Mouse (Mus musculus) megakaryocyte, embryonic 14.5 days (primary cell): ENCODE data around the gene Nrap. TPM values are rescaled to one million over a fixed set of nuclear protein-coding genes. Genes with fewer than 3 reads are reported as not detected.
"Not testable (repeated sequence)": the region's sequence is repeated elsewhere in the genome, so short reads cannot be mapped to it uniquely, and the experiment has no call there.

Experiments used
- H3K27me3 ChIP-seq: replicated peaks from 2 replicates; pipeline ENCODE3; 2012; ENCODE audit warnings: inconsistent platforms
- H3K36me3 ChIP-seq: replicated peaks from 2 replicates; pipeline ENCODE3; 2012; ENCODE audit warnings: low read length, inconsistent platforms, mixed read lengths
- H3K4me1 ChIP-seq: 2 replicates; pipeline ENCODE4 v1.6.1; 2012; ENCODE audit warnings: inconsistent platforms
- H3K4me3 ChIP-seq: replicated peaks from 2 replicates; pipeline ENCODE3; 2012; ENCODE audit warnings: moderate library complexity, mild to moderate bottlenecking, inconsistent platforms
- H3K9me3 ChIP-seq: 2 replicates; pipeline ENCODE4 v1.6.1; 2012; ENCODE audit warnings: inconsistent platforms
- FLI1 ChIP-seq: IDR thresholded peaks from 2 replicates; pipeline ENCODE4 v1.6.1; 2012; ENCODE audit warnings: low read length, inconsistent platforms, mixed read lengths
- GATA1 ChIP-seq: IDR thresholded peaks from 3 replicates; pipeline ENCODE4 v1.6.1; 2012; ENCODE audit warnings: mixed read lengths, low read length, inconsistent platforms, borderline replicate concordance
- polyA plus RNA-seq: library from polyadenylated mRNA; stranded (reverse); fragments of >175 nt; gene quantifications from 2 replicates; pipeline ENCODE4 v1.2.3, GENCODE M21; 2012; ENCODE audit warnings: low replicate concordance; ENCODE audit not compliant: insufficient read depth

The Nrap gene
- polyA plus RNA-seq, 1 experiment: not detected

DNA sequence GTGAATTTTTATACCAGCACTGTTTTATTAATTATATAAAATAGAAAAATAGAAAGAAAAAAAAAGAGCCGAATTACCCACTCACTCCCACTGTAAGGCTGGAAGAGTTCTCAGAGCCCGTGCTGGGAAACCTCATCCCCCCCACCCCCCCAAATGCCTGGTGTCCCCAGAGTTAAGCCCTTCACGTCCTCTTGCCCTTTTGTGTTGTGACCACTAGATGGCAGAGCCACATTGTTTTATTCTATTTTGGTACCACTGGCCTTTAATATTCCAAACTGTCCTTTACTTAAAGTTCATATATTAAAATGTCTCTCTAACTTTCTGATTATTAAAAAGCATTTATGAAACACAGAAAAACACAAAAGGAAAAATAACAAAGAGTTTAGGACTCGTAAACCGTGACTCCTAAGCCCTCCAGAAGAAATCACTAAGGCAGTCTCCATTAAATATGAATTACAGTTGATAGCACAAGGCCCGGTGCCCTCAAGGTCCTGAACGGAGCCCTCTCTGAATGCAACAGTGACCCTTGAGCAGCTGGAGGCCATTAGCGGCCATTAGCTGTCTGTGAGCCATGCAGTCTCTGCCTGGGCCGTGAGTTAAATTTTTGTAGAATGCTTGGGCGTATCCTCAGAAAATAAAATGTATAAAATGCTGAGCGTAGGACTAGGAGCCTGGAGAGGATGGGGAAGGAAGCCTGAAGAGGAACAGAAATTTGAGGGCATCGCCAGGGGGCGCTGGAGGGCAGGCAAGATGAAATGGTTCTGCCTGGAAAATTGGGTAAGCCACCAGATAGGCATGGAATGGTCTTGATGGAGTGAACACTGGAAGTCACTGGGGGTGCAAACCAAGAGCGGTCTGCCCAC, 32.9 kb upstream of the Nrap start:
- no peaks in the 10 kb centered on the region for H3K27me3 ChIP-seq
- no peak overlapping the region for H3K4me3 ChIP-seq
- peaks cover 19% of the 10 kb centered on the region for H3K4me1 ChIP-seq
- peaks cover 36% of the 10 kb centered on the region for H3K36me3 ChIP-seq
- no peaks in the 10 kb centered on the region for H3K9me3 ChIP-seq
- TF ChIP-seq GATA1 (no peak), FLI1 (no peak)

- Histone ChIP-seq H3K9me3 (no peaks in the 10 kb centered on the region), H3K36me3 (peaks cover 30% of the 10 kb centered on the region), H3K4me3 (no peak overlapping the region), H3K27me3 (no peaks in the 10 kb centered on the region), H3K4me1 (peaks cover 8% of the 10 kb centered on the region)
- TF ChIP-seq FLI1 (no peak), GATA1 (no peak)
Measured at GRCm38 (mm10) chr19:56420345-56420744, 30.5 kb upstream of the Nrap start.

GRCm38 (mm10) chr19:56419452-56419851, 29.6 kb upstream of the Nrap start:
- no peaks in the 10 kb centered on the region for H3K27me3 ChIP-seq
- H3K4me1 ChIP-seq: peaks cover 4% of the 10 kb centered on the region
- H3K9me3 ChIP-seq: no peaks in the 10 kb centered on the region
- H3K36me3 ChIP-seq: peaks cover 21% of the 10 kb centered on the region
- TF ChIP-seq FLI1 (no peak), GATA1 (no peak)
- no peak overlapping the region for H3K4me3 ChIP-seq

GRCm38 (mm10) chr19:56418404-56418803, 28.6 kb upstream of the Nrap start:
- peaks cover 14% of the 10 kb centered on the region for H3K36me3 ChIP-seq
- no peak for TF ChIP-seq FLI1
- TF ChIP-seq GATA1: no peak
- H3K9me3 ChIP-seq: no peaks in the 10 kb centered on the region
- H3K4me1 ChIP-seq: peaks cover 4% of the 10 kb centered on the region
- no peaks in the 10 kb centered on the region for H3K27me3 ChIP-seq
- H3K4me3 ChIP-seq: no peak overlapping the region

GRCm38 (mm10) chr19:56409884-56410283, 20.0 kb upstream of the Nrap start:
- H3K4me1 ChIP-seq, H3K9me3 ChIP-seq, H3K4me3 ChIP-seq, H3K27me3 ChIP-seq: not testable (repeated sequence)
- H3K36me3 ChIP-seq: peaks cover 48% of the 10 kb centered on the region

DNA sequence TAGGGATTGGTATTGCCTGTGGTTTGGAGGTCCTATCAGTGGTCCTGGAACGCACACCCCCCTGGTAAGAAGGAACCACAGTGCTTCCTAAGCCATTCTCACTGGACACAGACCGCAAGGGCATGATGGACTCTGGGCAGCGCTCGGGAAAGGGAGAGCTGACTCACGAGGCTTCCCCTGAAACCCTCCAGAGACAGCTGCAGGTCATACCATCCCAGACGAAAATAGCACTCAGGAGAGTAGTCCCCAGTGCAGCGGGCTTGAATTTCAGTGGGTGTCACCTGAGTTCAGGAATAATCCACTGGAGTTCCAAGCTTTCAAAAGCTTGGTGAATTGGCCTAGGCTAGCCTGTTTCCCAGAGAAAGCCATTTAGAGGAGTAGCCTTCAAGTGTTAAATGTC, 16.7 kb upstream of the Nrap start:
- peaks cover 3% of the 10 kb centered on the region; the same call in 1 of the 2 replicates for H3K4me1 ChIP-seq
- H3K4me3 ChIP-seq: no peak overlapping the region
- H3K36me3 ChIP-seq: peaks cover 73% of the 10 kb centered on the region
- TF ChIP-seq GATA1 (no peak), FLI1 (no peak)
- peaks cover 5% of the 10 kb centered on the region; the same call in 1 of the 2 replicates for H3K9me3 ChIP-seq
- no peaks in the 10 kb centered on the region for H3K27me3 ChIP-seq

DNA sequence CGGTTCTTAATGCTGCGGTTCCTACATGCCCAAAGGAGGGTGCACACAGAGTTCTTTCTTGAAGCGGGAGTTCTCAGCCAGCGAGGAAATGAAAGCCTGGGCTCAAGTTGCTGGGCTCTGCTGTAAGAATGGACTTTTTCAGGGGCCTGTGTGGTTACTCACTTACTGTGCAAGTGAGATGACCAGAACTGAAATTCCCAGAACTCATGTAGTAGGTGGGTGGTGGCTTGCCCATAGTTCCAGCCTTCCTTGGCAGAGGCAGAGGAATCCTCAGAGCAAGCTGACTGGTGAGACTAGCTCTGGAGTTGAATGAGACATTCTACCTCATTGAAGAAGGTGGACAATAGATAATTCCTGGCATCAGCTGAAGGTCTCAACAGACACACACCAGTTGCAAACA, 16.0 kb upstream of the Nrap start:
- Histone ChIP-seq H3K9me3 (peaks cover 5% of the 10 kb centered on the region; the same call in 1 of the 2 replicates), H3K36me3 (peaks cover 78% of the 10 kb centered on the region), H3K4me1 (peaks cover 5% of the 10 kb centered on the region), H3K4me3 (no peak overlapping the region), H3K27me3 (no peaks in the 10 kb centered on the region)
- no peak for TF ChIP-seq FLI1
- TF ChIP-seq GATA1: no peak

DNA sequence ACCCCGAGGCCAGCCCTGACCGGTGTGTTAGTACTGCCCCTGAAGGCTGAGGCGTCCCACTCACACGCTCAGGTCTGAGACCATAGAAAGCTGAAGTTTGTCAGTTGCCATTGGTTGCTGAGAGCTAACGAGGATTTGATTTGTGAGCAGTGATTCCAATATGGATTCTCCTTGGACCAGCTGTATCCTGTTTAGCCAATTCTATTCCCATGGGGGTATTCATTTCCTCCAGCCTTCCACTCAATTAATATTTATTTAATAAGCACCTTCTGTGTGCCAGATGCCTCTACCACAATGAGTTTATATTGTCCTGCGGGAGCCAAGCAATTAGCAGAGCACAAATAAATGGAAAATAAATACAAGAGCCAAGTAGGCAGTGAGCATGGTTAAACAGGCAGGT, 12.0 kb upstream of the Nrap start:
- Histone ChIP-seq H3K4me3 (no peak overlapping the region), H3K27me3 (no peaks in the 10 kb centered on the region), H3K36me3 (peaks cover 58% of the 10 kb centered on the region), H3K4me1 (peaks cover 37% of the 10 kb centered on the region), H3K9me3 (no peaks in the 10 kb centered on the region)
- TF ChIP-seq FLI1 (no peak), GATA1 (no peak)

DNA sequence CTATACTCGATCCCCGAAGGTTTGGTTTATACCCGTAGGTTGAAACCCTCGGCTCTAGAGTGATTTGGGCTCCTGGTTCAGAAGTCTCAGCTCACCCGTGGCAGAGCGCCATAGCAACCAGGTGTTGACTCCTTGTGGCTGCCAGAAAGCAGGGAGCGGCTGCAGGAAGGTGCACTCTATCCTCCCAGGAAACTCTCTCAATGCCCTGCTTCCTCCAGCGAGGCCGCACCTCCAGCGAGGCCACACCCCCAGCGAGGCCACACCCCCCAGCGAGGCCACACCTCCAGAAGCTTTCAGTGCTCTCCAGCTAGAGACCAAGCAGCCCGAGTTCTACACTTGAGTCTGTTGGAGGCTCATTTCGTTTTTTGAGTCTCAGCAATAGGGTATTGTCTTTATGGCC, 10.4 kb upstream of the Nrap start:
- Histone ChIP-seq H3K36me3 (peaks cover 43% of the 10 kb centered on the region), H3K4me1 (peaks cover 53% of the 10 kb centered on the region), H3K9me3 (no peaks in the 10 kb centered on the region), H3K4me3 (peak overlapping the region; percentile 78), H3K27me3 (no peaks in the 10 kb centered on the region)
- TF ChIP-seq GATA1 (no peak), FLI1 (no peak)

DNA sequence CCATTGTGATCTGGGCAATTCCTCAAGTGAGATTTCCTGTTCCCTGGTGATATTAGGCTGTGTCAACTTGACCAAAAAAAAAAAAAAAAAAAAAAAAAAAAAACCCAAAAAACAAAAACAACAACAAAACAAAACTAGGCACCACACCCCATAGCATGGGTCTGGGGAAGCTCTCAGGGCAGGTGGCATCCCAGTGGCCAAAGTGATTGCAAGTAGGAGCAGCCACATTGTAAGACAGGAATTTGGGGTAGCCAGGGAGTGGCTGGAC, 8.6 kb upstream of the Nrap start:
- TF ChIP-seq FLI1 (no peak), GATA1 (no peak)
- peaks cover 27% of the 10 kb centered on the region for H3K36me3 ChIP-seq
- H3K27me3 ChIP-seq: no peaks in the 10 kb centered on the region
- H3K9me3 ChIP-seq: no peaks in the 10 kb centered on the region
- H3K4me1 ChIP-seq: peaks cover 71% of the 10 kb centered on the region
- H3K4me3 ChIP-seq: peak overlapping the region; percentile 96
